Mouse (Mus musculus): ENCODE data around the gene Zfp979. TPM values are rescaled to one million over a fixed set of nuclear protein-coding genes. Genes with fewer than 3 reads are reported as not detected.
"Not testable (repeated sequence)": the region's sequence is repeated elsewhere in the genome, so short reads cannot be mapped to it uniquely, and the experiment has no call there.

The Zfp979 gene
- polyA plus RNA-seq, 1 experiment from 2014 or later, result 3.2 TPM

GRCm38 (mm10) chr4:147601881-147602280 is 40.4 kb downstream of the Zfp979 start:
- Histone ChIP-seq H3K9me3 (replicated peaks; ENCODE audit: control insufficient read depth, low read length) (peaks cover 7% of the 10 kb centered on the region; the same call in 1 of the 2 replicates), H3K27ac (replicated peaks; ENCODE audit: low read depth, low read length) (no peak overlapping the region), H3K36me3 (replicated peaks; ENCODE audit: control insufficient read depth, insufficient read depth, low read depth, low read length) (no peaks in the 10 kb centered on the region), H3K4me3 (ENCODE audit: low read depth, low read length) (no peak overlapping the region), H3K27me3 (ENCODE audit: control insufficient read depth, insufficient read depth, low read length) (no peaks in the 10 kb centered on the region), H3K4me2 (ENCODE audit: low read depth, low read length) (no peak overlapping the region), H3K4me1 (ENCODE audit: control insufficient read depth, insufficient read depth, low read length) (no peaks in the 10 kb centered on the region), H3K9ac (replicated peaks; ENCODE audit: low read length) (no peak overlapping the region)
- 42% methylated on average over 1 of the region's 1 CpGs for WGBS
- ATAC-seq (replicated peaks; ENCODE audit: insufficient number of reproducible peaks, low FRiP score, low TSS enrichment, low read depth), result no peak
- no peak for DNase-seq (ENCODE audit: low spot score)

- Histone ChIP-seq H3K9me3 (replicated peaks; ENCODE audit: control insufficient read depth, low read length) (peaks cover 7% of the 10 kb centered on the region; the same call in 1 of the 2 replicates), H3K4me3 (ENCODE audit: low read depth, low read length) (no peak overlapping the region), H3K4me2 (ENCODE audit: low read depth, low read length) (no peak overlapping the region), H3K9ac (replicated peaks; ENCODE audit: low read length) (no peak overlapping the region), H3K27ac (replicated peaks; ENCODE audit: low read depth, low read length) (no peak overlapping the region), H3K36me3 (replicated peaks; ENCODE audit: control insufficient read depth, insufficient read depth, low read depth, low read length) (no peaks in the 10 kb centered on the region), H3K4me1 (ENCODE audit: control insufficient read depth, insufficient read depth, low read length) (no peaks in the 10 kb centered on the region), H3K27me3 (ENCODE audit: control insufficient read depth, insufficient read depth, low read length) (no peaks in the 10 kb centered on the region)
- WGBS, result 59% methylated on average over 2 of the region's 2 CpGs
- ATAC-seq (replicated peaks; ENCODE audit: insufficient number of reproducible peaks, low FRiP score, low TSS enrichment, low read depth) (0 out of 2 replicates have a peak, but pooled peaks have one; percentile 7), DNase-seq (ENCODE audit: low spot score) (no peak)
These were observed 43.5 kb downstream of the Zfp979 start for GRCm38 (mm10) chr4:147598831-147599230.

GRCm38 (mm10) chr4:147597685-147598084 is 44.6 kb downstream of the Zfp979 start:
- no peaks in the 10 kb centered on the region for H3K27me3 ChIP-seq (ENCODE audit: control insufficient read depth, insufficient read depth, low read length)
- no peak overlapping the region for H3K27ac ChIP-seq (replicated peaks; ENCODE audit: low read depth, low read length)
- H3K4me2 ChIP-seq (ENCODE audit: low read depth, low read length), result no peak overlapping the region
- H3K4me3 ChIP-seq (ENCODE audit: low read depth, low read length), result no peak overlapping the region
- H3K9me3 ChIP-seq (replicated peaks; ENCODE audit: control insufficient read depth, low read length), result peaks cover 7% of the 10 kb centered on the region; the same call in 1 of the 2 replicates
- no peak overlapping the region for H3K9ac ChIP-seq (replicated peaks; ENCODE audit: low read length)
- DNase-seq (ENCODE audit: low spot score) (no peak), ATAC-seq (replicated peaks; ENCODE audit: insufficient number of reproducible peaks, low FRiP score, low TSS enrichment, low read depth) (no peak)
- H3K4me1 ChIP-seq (ENCODE audit: control insufficient read depth, insufficient read depth, low read length), result no peaks in the 10 kb centered on the region
- WGBS, result 66% methylated on average over 1 of the region's 1 CpGs
- H3K36me3 ChIP-seq (replicated peaks; ENCODE audit: control insufficient read depth, insufficient read depth, low read depth, low read length), result no peaks in the 10 kb centered on the region

- not testable (repeated sequence) for H3K4me1 ChIP-seq (ENCODE audit: control insufficient read depth, insufficient read depth, low read length); H3K36me3 ChIP-seq (replicated peaks; ENCODE audit: control insufficient read depth, insufficient read depth, low read depth, low read length); H3K9me3 ChIP-seq (replicated peaks; ENCODE audit: control insufficient read depth, low read length); H3K4me3 ChIP-seq (ENCODE audit: low read depth, low read length); H3K4me2 ChIP-seq (ENCODE audit: low read depth, low read length); H3K9ac ChIP-seq (replicated peaks; ENCODE audit: low read length); H3K27me3 ChIP-seq (ENCODE audit: control insufficient read depth, insufficient read depth, low read length); DNase-seq (ENCODE audit: low spot score); H3K27ac ChIP-seq (replicated peaks; ENCODE audit: low read depth, low read length); ATAC-seq (replicated peaks; ENCODE audit: insufficient number of reproducible peaks, low FRiP score, low TSS enrichment, low read depth)
- 86% methylated on average over 3 of the region's 3 CpGs for WGBS
These were observed 47.7 kb downstream of the Zfp979 start for GRCm38 (mm10) chr4:147594630-147595029.

GRCm38 (mm10) chr4:147586511-147587473 is 55.5 kb downstream of the Zfp979 start:
- 62% methylated on average over 1 of the region's 1 CpGs for WGBS
- Histone ChIP-seq H3K9me3 (replicated peaks; ENCODE audit: control insufficient read depth, low read length) (peaks cover 4% of the 10 kb centered on the region; the same call in 1 of the 2 replicates), H3K27me3 (ENCODE audit: control insufficient read depth, insufficient read depth, low read length) (no peaks in the 10 kb centered on the region), H3K9ac (replicated peaks; ENCODE audit: low read length) (no peak overlapping the region), H3K36me3 (replicated peaks; ENCODE audit: control insufficient read depth, insufficient read depth, low read depth, low read length) (no peaks in the 10 kb centered on the region), H3K27ac (replicated peaks; ENCODE audit: low read depth, low read length) (no peak overlapping the region), H3K4me3 (ENCODE audit: low read depth, low read length) (no peak overlapping the region), H3K4me1 (ENCODE audit: control insufficient read depth, insufficient read depth, low read length) (no peaks in the 10 kb centered on the region), H3K4me2 (ENCODE audit: low read depth, low read length) (no peak overlapping the region)
- DNase-seq (ENCODE audit: low spot score) (no peak), ATAC-seq (replicated peaks; ENCODE audit: insufficient number of reproducible peaks, low FRiP score, low TSS enrichment, low read depth) (0 out of 2 replicates have a peak, but pooled peaks have one; percentile 44)

GRCm38 (mm10) chr4:147579371-147579770 is 62.9 kb downstream of the Zfp979 start:
- not testable (repeated sequence) for H3K36me3 ChIP-seq (replicated peaks; ENCODE audit: control insufficient read depth, insufficient read depth, low read depth, low read length); ATAC-seq (replicated peaks; ENCODE audit: insufficient number of reproducible peaks, low FRiP score, low TSS enrichment, low read depth); H3K4me3 ChIP-seq (ENCODE audit: low read depth, low read length); H3K9me3 ChIP-seq (replicated peaks; ENCODE audit: control insufficient read depth, low read length); H3K27ac ChIP-seq (replicated peaks; ENCODE audit: low read depth, low read length); H3K4me1 ChIP-seq (ENCODE audit: control insufficient read depth, insufficient read depth, low read length); H3K27me3 ChIP-seq (ENCODE audit: control insufficient read depth, insufficient read depth, low read length); DNase-seq (ENCODE audit: low spot score); H3K9ac ChIP-seq (replicated peaks; ENCODE audit: low read length); H3K4me2 ChIP-seq (ENCODE audit: low read depth, low read length)
- 87% methylated on average over 4 of the region's 4 CpGs for WGBS

GRCm38 (mm10) chr4:147571156-147571555 is 71.2 kb downstream of the Zfp979 start:
- WGBS, result 84% methylated on average over 8 of the region's 8 CpGs
- not testable (repeated sequence) for H3K4me1 ChIP-seq (ENCODE audit: control insufficient read depth, insufficient read depth, low read length); H3K9me3 ChIP-seq (replicated peaks; ENCODE audit: control insufficient read depth, low read length); H3K27me3 ChIP-seq (ENCODE audit: control insufficient read depth, insufficient read depth, low read length); ATAC-seq (replicated peaks; ENCODE audit: insufficient number of reproducible peaks, low FRiP score, low TSS enrichment, low read depth); H3K27ac ChIP-seq (replicated peaks; ENCODE audit: low read depth, low read length); H3K4me2 ChIP-seq (ENCODE audit: low read depth, low read length); H3K9ac ChIP-seq (replicated peaks; ENCODE audit: low read length); H3K4me3 ChIP-seq (ENCODE audit: low read depth, low read length); DNase-seq (ENCODE audit: low spot score); H3K36me3 ChIP-seq (replicated peaks; ENCODE audit: control insufficient read depth, insufficient read depth, low read depth, low read length)
